Mouse (Mus musculus): Measurements from ENCODE around the gene Map2k5. TPM values are rescaled to one million over a fixed set of nuclear protein-coding genes. Genes with fewer than 3 reads are reported as not detected.

The Map2k5 gene
- polyA plus RNA-seq, 1 experiment from 2014 or later = 23.5 TPM

DNA sequence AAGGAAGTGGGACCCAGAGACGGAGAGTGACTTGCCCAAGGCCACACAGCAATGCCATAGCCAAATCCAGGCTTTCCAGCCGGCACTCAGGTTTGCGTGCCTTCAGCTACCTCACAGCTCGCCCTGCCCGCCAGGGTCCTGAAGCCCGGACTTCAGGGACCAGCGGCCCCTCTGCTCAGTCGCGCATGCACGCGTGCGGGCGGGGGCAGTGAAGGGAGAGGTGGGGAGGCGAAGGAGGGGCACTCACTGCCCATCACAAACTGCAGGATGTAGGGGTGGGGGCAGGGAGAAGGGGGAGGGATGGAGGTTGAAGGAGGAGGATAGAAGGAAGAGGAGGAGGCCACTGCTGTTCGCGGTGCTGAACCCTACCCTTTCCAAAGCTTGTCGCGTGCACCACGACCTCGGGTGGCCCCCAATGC lies 230.8 kb downstream of the Map2k5 start:
- ATAC-seq (replicated peaks; ENCODE audit: low FRiP score) = no peak
- Histone ChIP-seq H3K27ac (ENCODE audit: low read depth, low read length) (no peak overlapping the region), H3K4me1 (replicated peaks; ENCODE audit: control insufficient read depth, insufficient read depth, low read length) (peaks cover 12% of the 10 kb centered on the region; the same call in 1 of the 2 replicates), H3K4me3 (ENCODE audit: low read depth, low read length) (peak overlapping the region; percentile 13; the same call in 1 of the 2 replicates), H3K9me3 (ENCODE audit: control insufficient read depth, low read length) (no peaks in the 10 kb centered on the region), H3K27me3 (replicated peaks; ENCODE audit: control insufficient read depth, insufficient read depth, low read length) (peaks cover 100% of the 10 kb centered on the region), H3K9ac (ENCODE audit: low read depth, low read length) (no peak overlapping the region), H3K4me2 (no peak overlapping the region), H3K36me3 (ENCODE audit: control insufficient read depth, insufficient read depth, low read length) (no peaks in the 10 kb centered on the region)
- WGBS = 2% methylated on average over 20 of the region's 20 CpGs
- no peak for DNase-seq (ENCODE audit: low spot score)

DNA sequence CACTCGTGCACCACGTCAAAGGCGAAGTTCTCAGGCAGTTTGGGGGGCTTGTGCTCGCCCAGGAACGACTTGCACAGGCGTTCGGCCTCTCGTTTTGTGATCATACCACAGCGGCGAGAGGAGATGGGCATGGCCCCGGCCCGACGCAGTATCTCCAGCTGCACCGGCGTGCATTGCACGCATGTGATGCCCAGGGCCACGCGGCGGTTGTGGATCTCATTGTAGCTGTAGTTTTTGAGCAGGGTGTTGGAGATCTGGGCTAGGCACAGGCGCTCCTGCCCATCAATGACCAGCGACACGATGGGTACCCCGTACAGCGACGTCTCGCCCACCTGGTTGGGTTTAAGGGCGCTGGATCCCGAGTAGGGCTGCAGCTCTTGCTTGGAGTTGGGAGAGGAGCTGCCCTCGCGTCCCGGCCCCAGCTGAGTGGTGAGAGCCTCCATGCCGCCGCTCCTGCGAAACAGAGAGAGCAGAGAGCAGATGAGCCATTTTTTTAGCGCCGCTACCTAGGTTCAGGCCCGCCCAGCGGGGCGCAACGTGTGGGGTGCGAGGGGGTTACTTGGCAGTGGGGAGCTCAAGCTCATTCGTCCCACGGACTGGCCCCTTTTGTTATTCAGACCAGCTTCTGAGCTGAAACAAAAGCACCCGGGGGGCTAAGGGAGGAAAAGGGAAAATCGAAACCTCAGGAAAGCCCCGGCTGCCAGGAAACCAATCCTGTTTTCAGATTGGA lies 231.4 kb downstream of the Map2k5 start:
- Histone ChIP-seq H3K27ac (ENCODE audit: low read depth, low read length) (no peak overlapping the region), H3K27me3 (replicated peaks; ENCODE audit: control insufficient read depth, insufficient read depth, low read length) (peaks cover 100% of the 10 kb centered on the region), H3K4me2 (no peak overlapping the region), H3K9ac (ENCODE audit: low read depth, low read length) (no peak overlapping the region), H3K36me3 (ENCODE audit: control insufficient read depth, insufficient read depth, low read length) (no peaks in the 10 kb centered on the region), H3K4me3 (ENCODE audit: low read depth, low read length) (peak overlapping the region; percentile 13), H3K4me1 (replicated peaks; ENCODE audit: control insufficient read depth, insufficient read depth, low read length) (peaks cover 12% of the 10 kb centered on the region; the same call in 1 of the 2 replicates), H3K9me3 (ENCODE audit: control insufficient read depth, low read length) (no peaks in the 10 kb centered on the region)
- no peak for ATAC-seq (replicated peaks; ENCODE audit: low FRiP score)
- no peak for DNase-seq (ENCODE audit: low spot score)
- 2% methylated on average over 46 of the region's 46 CpGs for WGBS

DNA sequence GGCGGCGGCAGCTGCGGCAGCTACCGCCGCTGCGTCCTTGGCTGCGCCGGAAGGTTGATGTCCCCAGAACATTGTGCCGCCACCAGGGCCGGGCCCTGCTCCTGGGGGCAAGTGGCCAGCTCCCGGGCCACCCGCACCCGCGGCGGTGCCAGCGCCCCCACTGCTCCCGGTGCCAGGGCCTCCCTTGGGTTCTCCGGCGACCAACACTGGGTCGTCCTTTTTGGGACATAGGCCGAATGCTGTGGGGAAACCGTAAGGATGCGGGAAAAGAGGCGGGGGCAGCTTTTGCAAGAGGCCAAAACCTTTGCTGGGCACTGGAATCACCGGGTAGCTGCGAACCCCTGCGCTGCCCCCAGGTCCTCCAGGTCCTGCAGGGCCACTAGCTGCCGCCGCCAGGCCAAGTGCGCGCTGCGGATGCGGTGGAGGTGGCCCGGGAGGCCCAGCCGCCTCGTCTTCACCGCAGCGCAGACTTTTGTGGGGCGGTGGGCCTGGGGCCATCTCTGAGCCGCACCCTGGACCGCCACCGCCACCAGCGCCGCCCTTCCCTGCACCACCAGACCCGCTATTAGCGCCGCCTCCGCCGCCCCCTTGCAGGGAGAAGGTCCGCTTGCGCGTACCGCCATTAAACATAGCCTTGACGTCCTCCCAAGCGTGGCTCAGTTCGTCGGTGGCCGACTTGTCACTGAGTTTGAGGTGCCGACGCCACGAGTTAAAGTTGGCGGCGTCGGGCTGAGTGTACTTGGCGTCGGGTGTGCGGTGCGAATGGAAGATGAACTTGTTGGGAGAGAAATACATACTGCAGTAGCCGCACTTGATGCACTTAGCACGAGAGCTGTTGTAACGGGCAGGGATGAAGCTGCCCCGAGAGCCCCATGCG lies 232.2 kb downstream of the Map2k5 start:
- no peak for ATAC-seq (replicated peaks; ENCODE audit: low FRiP score)
- Histone ChIP-seq H3K9ac (ENCODE audit: low read depth, low read length) (no peak overlapping the region), H3K36me3 (ENCODE audit: control insufficient read depth, insufficient read depth, low read length) (no peaks in the 10 kb centered on the region), H3K9me3 (ENCODE audit: control insufficient read depth, low read length) (no peaks in the 10 kb centered on the region), H3K27me3 (replicated peaks; ENCODE audit: control insufficient read depth, insufficient read depth, low read length) (peaks cover 99% of the 10 kb centered on the region), H3K4me1 (replicated peaks; ENCODE audit: control insufficient read depth, insufficient read depth, low read length) (peaks cover 12% of the 10 kb centered on the region; the same call in 1 of the 2 replicates), H3K4me3 (ENCODE audit: low read depth, low read length) (0 out of 2 replicates have a peak overlapping the region, but pooled peaks have one; percentile 13), H3K27ac (ENCODE audit: low read depth, low read length) (no peak overlapping the region), H3K4me2 (no peak overlapping the region; the same call in none of the 2 replicates)
- whole genome bisulfite sequencing = 3% methylated on average over 73 of the region's 73 CpGs
- DNase-seq (ENCODE audit: low spot score) = no peak

DNA sequence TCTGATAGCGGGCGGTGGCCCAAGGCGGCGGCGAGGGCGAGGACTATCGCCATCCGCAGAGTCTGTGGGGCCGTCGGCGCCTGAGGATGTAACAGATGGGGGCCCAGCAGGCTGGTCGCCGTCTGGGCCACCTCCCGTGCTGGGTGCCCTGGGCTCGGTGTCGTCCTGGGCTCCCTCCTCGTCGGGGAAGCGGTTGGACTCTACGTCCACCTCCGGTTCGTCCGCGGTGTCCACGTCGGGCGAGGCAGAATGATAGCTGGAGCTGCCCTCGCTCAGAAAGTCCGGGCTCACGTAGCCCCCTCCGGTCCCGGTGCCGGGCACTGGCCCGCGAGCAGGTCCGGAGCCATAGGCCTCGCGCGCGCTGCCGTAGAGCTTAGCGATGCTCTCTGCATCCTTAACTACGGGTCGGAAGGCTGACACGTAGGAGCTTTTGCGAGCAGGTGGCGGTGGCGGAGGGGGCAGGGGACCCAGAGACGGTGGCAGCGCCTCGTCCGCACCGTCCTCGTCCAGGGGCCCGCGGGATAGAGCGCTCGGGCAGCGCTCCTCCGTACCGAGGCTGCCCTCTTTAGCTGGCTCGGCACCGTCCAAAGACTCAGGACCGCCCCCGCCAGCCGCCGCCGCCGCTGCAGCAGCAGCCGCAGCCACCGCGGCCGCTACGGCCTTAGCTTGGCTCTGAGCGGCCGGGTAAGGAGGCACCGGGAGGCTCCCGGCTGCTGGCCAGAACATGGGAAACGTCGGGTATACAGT lies 233.0 kb downstream of the Map2k5 start:
- Histone ChIP-seq H3K4me2 (no peak overlapping the region; the same call in 1 of the 2 replicates), H3K27ac (ENCODE audit: low read depth, low read length) (no peak overlapping the region), H3K9ac (ENCODE audit: low read depth, low read length) (no peak overlapping the region), H3K9me3 (ENCODE audit: control insufficient read depth, low read length) (no peaks in the 10 kb centered on the region), H3K27me3 (replicated peaks; ENCODE audit: control insufficient read depth, insufficient read depth, low read length) (peaks cover 99% of the 10 kb centered on the region), H3K4me1 (replicated peaks; ENCODE audit: control insufficient read depth, insufficient read depth, low read length) (peaks cover 12% of the 10 kb centered on the region; the same call in 1 of the 2 replicates), H3K36me3 (ENCODE audit: control insufficient read depth, insufficient read depth, low read length) (no peaks in the 10 kb centered on the region), H3K4me3 (ENCODE audit: low read depth, low read length) (0 out of 2 replicates have a peak overlapping the region, but pooled peaks have one; percentile 10)
- WGBS = 2% methylated on average over 80 of the region's 80 CpGs
- ATAC-seq (replicated peaks; ENCODE audit: low FRiP score) = no peak
- DNase-seq (ENCODE audit: low spot score) = no peak

DNA sequence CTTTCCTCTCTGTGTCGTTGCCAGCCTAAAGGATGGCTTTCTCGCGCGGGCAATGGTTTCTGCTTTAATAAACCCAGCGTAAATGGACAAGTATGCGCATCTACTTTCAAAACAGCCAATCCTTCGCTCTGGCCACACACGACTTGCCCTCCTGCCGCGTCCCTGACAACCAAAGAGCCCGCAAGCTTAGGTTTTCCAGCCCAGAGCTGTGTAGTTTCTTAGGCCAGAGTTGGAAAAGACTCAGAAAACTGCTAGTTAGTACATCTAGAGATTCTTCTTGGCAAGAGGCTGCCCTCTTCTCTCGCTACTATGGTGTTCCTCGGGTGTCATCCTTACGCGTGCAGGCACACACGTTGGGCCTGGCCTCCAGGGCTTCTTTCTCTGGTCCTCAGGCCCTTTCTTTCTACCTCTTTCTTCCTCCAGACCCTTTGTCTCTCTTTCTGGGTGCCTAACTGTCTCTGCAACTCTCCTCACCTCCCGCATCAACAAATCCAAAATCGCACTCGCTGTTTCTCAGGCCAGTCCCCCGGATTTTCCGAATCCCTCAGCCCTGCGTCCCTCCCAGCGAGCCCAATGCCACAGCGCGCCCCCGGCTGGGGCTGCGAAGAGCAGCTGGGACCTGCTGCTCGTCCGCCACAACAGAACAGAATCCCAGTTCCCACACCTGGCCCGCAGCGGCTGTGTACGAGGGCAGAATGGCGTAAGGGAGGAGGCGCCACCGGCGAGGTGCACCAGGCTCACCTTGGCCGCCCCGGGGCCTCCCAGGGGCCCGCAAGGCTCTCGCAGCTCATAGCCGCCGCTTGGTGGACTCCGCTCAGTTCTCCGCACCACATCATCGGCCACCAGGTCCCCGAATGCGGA lies 233.8 kb downstream of the Map2k5 start:
- WGBS = 3% methylated on average over 47 of the region's 47 CpGs
- ATAC-seq (replicated peaks; ENCODE audit: low FRiP score) (no peak), DNase-seq (ENCODE audit: low spot score) (no peak)
- Histone ChIP-seq H3K4me3 (ENCODE audit: low read depth, low read length) (0 out of 2 replicates have a peak overlapping the region, but pooled peaks have one; percentile 10), H3K27ac (ENCODE audit: low read depth, low read length) (no peak overlapping the region), H3K4me2 (no peak overlapping the region), H3K9me3 (ENCODE audit: control insufficient read depth, low read length) (no peaks in the 10 kb centered on the region), H3K36me3 (ENCODE audit: control insufficient read depth, insufficient read depth, low read length) (no peaks in the 10 kb centered on the region), H3K9ac (ENCODE audit: low read depth, low read length) (no peak overlapping the region), H3K4me1 (replicated peaks; ENCODE audit: control insufficient read depth, insufficient read depth, low read length) (peaks cover 9% of the 10 kb centered on the region; the same call in 1 of the 2 replicates), H3K27me3 (replicated peaks; ENCODE audit: control insufficient read depth, insufficient read depth, low read length) (peaks cover 99% of the 10 kb centered on the region)

DNA sequence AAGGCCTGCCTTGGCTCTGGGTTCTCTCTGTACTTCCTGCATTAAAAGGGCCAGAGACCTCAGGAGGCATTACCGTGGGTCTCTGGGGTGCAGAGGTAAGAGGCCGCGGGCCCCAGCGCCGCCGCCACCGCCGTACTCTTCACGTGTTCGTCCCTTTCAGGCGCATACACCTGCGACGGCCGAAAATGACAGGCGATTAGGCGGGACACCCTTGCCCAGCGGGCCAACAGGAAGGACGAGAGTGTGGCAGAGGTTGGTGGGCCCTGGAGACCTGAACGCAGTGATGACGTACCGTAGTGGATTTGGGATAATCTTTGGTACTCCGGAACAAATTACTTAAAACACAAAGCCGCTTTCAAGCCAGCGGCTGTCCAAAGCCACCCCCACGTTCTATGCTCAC lies 234.5 kb downstream of the Map2k5 start:
- DNase-seq (ENCODE audit: low spot score) = no peak
- H3K4me2 ChIP-seq = no peak overlapping the region
- WGBS = 2% methylated on average over 25 of the region's 25 CpGs
- H3K4me1 ChIP-seq (replicated peaks; ENCODE audit: control insufficient read depth, insufficient read depth, low read length) = peaks cover 13% of the 10 kb centered on the region; the same call in 1 of the 2 replicates
- no peaks in the 10 kb centered on the region for H3K9me3 ChIP-seq (ENCODE audit: control insufficient read depth, low read length)
- no peaks in the 10 kb centered on the region for H3K36me3 ChIP-seq (ENCODE audit: control insufficient read depth, insufficient read depth, low read length)
- H3K9ac ChIP-seq (ENCODE audit: low read depth, low read length) = no peak overlapping the region
- peaks cover 99% of the 10 kb centered on the region for H3K27me3 ChIP-seq (replicated peaks; ENCODE audit: control insufficient read depth, insufficient read depth, low read length)
- H3K4me3 ChIP-seq (ENCODE audit: low read depth, low read length) = no peak overlapping the region
- H3K27ac ChIP-seq (ENCODE audit: low read depth, low read length) = no peak overlapping the region
- no peak for ATAC-seq (replicated peaks; ENCODE audit: low FRiP score)

DNA sequence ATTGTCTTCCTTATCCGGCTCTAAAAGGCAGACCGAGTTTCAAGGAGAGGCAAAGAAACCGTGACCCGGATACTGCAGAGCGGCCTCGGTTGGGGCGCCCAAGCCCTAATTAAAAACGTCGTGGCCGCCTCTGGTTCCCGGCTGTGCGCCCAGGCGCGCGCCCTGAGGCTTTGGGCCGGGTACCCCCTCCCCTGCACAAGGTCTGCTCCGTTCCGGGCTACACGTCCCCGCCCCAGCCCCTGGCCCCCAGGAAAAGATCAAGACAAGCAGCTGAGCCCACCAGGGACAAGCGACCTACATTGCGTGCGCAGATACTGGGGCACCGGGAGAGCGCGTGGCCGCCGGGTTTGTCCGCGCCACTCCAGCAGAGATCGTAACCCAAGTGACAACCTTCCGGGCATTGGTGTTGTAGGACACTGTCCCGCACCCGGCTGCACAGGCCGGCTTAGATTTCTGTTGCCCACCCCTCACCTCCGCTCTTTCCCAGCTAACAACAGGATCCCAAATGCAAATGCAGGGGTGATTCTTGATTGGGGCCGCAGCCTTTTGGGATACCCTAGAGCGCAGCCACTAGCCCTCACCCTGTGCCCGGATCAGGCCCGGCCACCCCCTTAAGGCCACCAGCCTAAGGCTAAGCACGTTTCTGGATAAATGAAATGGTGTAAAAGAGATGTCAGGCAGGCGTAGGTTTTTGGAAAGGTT lies 235.2 kb downstream of the Map2k5 start:
- Histone ChIP-seq H3K9me3 (ENCODE audit: control insufficient read depth, low read length) (no peaks in the 10 kb centered on the region), H3K9ac (ENCODE audit: low read depth, low read length) (no peak overlapping the region), H3K27ac (ENCODE audit: low read depth, low read length) (no peak overlapping the region), H3K4me3 (ENCODE audit: low read depth, low read length) (peak overlapping the region; percentile 10; the same call in 1 of the 2 replicates), H3K27me3 (replicated peaks; ENCODE audit: control insufficient read depth, insufficient read depth, low read length) (peaks cover 99% of the 10 kb centered on the region), H3K4me1 (replicated peaks; ENCODE audit: control insufficient read depth, insufficient read depth, low read length) (peaks cover 13% of the 10 kb centered on the region; the same call in 1 of the 2 replicates), H3K36me3 (ENCODE audit: control insufficient read depth, insufficient read depth, low read length) (no peaks in the 10 kb centered on the region), H3K4me2 (no peak overlapping the region; the same call in 1 of the 2 replicates)
- DNase-seq (ENCODE audit: low spot score) (no peak), ATAC-seq (replicated peaks; ENCODE audit: low FRiP score) (no peak)
- WGBS = 2% methylated on average over 42 of the region's 42 CpGs
